Mouse (Mus musculus) heart, adult 2 months (tissue): ENCODE measurements around the gene Stab1. TPM values are rescaled to one million over a fixed set of nuclear protein-coding genes. Genes with fewer than 3 reads are reported as not detected.

Source experiments
- DNase-seq, 2 experiments: peaks; one replicate each; pipeline ENCODE4 v3.0.0; 2021
- H3K27ac ChIP-seq: fragments of 200-600 bp; 2 replicates; pipeline ENCODE4 v1.8.1; 2022
- H3K27me3 ChIP-seq: fragments of 200-500 bp; 2 replicates; pipeline ENCODE4 v1.6.1; 2012; ENCODE audit warnings: mild to moderate bottlenecking, low read length, inconsistent platforms, mixed read lengths; ENCODE audit not compliant: control insufficient read depth, insufficient read depth
- H3K36me3 ChIP-seq: fragments of 200-500 bp; 2 replicates; pipeline ENCODE4 v1.6.1; 2012; ENCODE audit warnings: low read length, inconsistent platforms; ENCODE audit not compliant: control insufficient read depth, insufficient read depth
- H3K4me1 ChIP-seq: fragments of 200-500 bp; 2 replicates; pipeline ENCODE4 v1.6.1; 2011; ENCODE audit warnings: low read length; ENCODE audit not compliant: control insufficient read depth, insufficient read depth
- H3K4me3 ChIP-seq: fragments of 200-600 bp; 2 replicates; pipeline ENCODE4 v1.8.1; 2022
- H3K79me2 ChIP-seq: fragments of 200-500 bp; replicated peaks from 2 replicates; pipeline ENCODE4 v1.6.1; 2012; ENCODE audit warnings: mild to moderate bottlenecking, inconsistent platforms, low read length, moderate library complexity, mixed read lengths; ENCODE audit not compliant: control insufficient read depth, insufficient read depth
- H3K9ac ChIP-seq: fragments of 200-500 bp; 2 replicates; pipeline ENCODE4 v1.6.1; 2012; ENCODE audit warnings: low read depth, mild to moderate bottlenecking, control low read depth, inconsistent platforms, low read length, mixed read lengths
- CTCF ChIP-seq: fragments of 200-600 bp; IDR thresholded peaks from 2 replicates; pipeline ENCODE4 v1.8.1; 2022; ENCODE audit warnings: antibody characterized with exemption, mild to moderate bottlenecking, moderate library complexity
- EP300 ChIP-seq: fragments of 200-500 bp; IDR thresholded peaks from 2 replicates; pipeline ENCODE4 v1.6.1; 2011; ENCODE audit warnings: low read depth, low read length, control low read depth; ENCODE audit not compliant: insufficient read depth
- POLR2A ChIP-seq: fragments of 200-500 bp; IDR thresholded peaks from 2 replicates; pipeline ENCODE4 v1.6.1; 2011; ENCODE audit warnings: mild to moderate bottlenecking, low read depth, low read length, control low read depth; ENCODE audit not compliant: insufficient read depth
- WGBS: fragments of 180-500 bp; shearing (Covaris S2); methylation state at CpG from one replicate; pipeline ENCODE4 v1.1.7; 2018; 5-methylcytosine and 5-hydroxymethylcytosine counted together
- intact Hi-C: fragments of 180-260 bp; cut with DNase I; formaldehyde crosslinking; loops from one replicate; pipeline ENCODE4 v1.15.1; 2025
- polyA plus RNA-seq: library from polyadenylated mRNA; depleted of rRNA; stranded (reverse); fragments of >200 nt; gene quantifications from 2 replicates; pipeline ENCODE4 v1.2.3, GENCODE M21; 2012
- total RNA-seq, 2 experiments: library from RNA; stranded (reverse); gene quantifications; 2 replicates each; pipeline ENCODE4 v1.2.3; 2021

Stab1 gene
- total and polyA plus RNA-seq, 3 experiments: 64.2 to 77.0 (median 65.0) TPM

- no peak for DNase-seq
- TF ChIP-seq EP300: no peak
- no peak for TF ChIP-seq CTCF
- TF ChIP-seq POLR2A: no peak
- no peaks in the 10 kb centered on the region for H3K36me3 ChIP-seq
- intact Hi-C loops: no loop called here
- H3K4me1 ChIP-seq: peaks cover 5% of the 10 kb centered on the region
- H3K27me3 ChIP-seq: no peaks in the 10 kb centered on the region
- no peaks in the 10 kb centered on the region for H3K79me2 ChIP-seq
- H3K9ac ChIP-seq: peak overlapping the region; percentile 77
- peak overlapping the region; percentile 51 for H3K4me3 ChIP-seq
- WGBS: 46% methylated on average over 9 of the region's 9 CpGs
- H3K27ac ChIP-seq: peak overlapping the region; percentile 83
Measured at GRCm38 (mm10) chr14:31166827-31167226, 1.6 kb downstream of the Stab1 start.

- peak overlapping the region; percentile 51 for H3K4me3 ChIP-seq
- DNase-seq: peak in 1 of 2 experiments; percentile 70
- intact Hi-C loops: no loop called here
- WGBS: 50% methylated on average over 10 of the region's 10 CpGs
- peaks cover 5% of the 10 kb centered on the region for H3K4me1 ChIP-seq
- H3K79me2 ChIP-seq: no peaks in the 10 kb centered on the region
- H3K27ac ChIP-seq: peak overlapping the region; percentile 83; the same call in 1 of the 2 replicates
- H3K27me3 ChIP-seq: no peaks in the 10 kb centered on the region
- peak overlapping the region; percentile 61 for H3K9ac ChIP-seq
- H3K36me3 ChIP-seq: no peaks in the 10 kb centered on the region
- TF ChIP-seq POLR2A (peak; percentile 52), EP300 (no peak), CTCF (no peak)
Measured at GRCm38 (mm10) chr14:31165991-31166630, 2.3 kb downstream of the Stab1 start.

GRCm38 (mm10) chr14:31165458-31165857, 3.0 kb downstream of the Stab1 start:
- Histone ChIP-seq H3K4me3 (no peak overlapping the region), H3K27me3 (no peaks in the 10 kb centered on the region), H3K27ac (peak overlapping the region; percentile 42; the same call in 1 of the 2 replicates), H3K36me3 (no peaks in the 10 kb centered on the region), H3K4me1 (peaks cover 5% of the 10 kb centered on the region), H3K9ac (no peak overlapping the region; the same call in 1 of the 2 replicates), H3K79me2 (no peaks in the 10 kb centered on the region)
- 50% methylated on average over 7 of the region's 7 CpGs for WGBS
- TF ChIP-seq EP300: no peak
- TF ChIP-seq CTCF: no peak
- TF ChIP-seq POLR2A: no peak
- intact Hi-C loops: no loop called here
- DNase-seq: no peak

GRCm38 (mm10) chr14:31165010-31165409, 3.4 kb downstream of the Stab1 start:
- no peaks in the 10 kb centered on the region for H3K36me3 ChIP-seq
- 18% methylated on average over 2 of the region's 2 CpGs for WGBS
- no peak for TF ChIP-seq CTCF
- no peak for TF ChIP-seq EP300
- TF ChIP-seq POLR2A: no peak
- no peaks in the 10 kb centered on the region for H3K27me3 ChIP-seq
- peak overlapping the region; percentile 42 for H3K27ac ChIP-seq
- peak in 1 of 2 experiments; percentile 61 for DNase-seq
- H3K79me2 ChIP-seq: no peaks in the 10 kb centered on the region
- intact Hi-C loops: no loop called here
- H3K4me3 ChIP-seq: no peak overlapping the region
- no peak overlapping the region for H3K9ac ChIP-seq
- H3K4me1 ChIP-seq: peaks cover 5% of the 10 kb centered on the region

- intact Hi-C loops: no loop called here
- Histone ChIP-seq H3K36me3 (no peaks in the 10 kb centered on the region), H3K27ac (peak overlapping the region; percentile 38), H3K27me3 (no peaks in the 10 kb centered on the region), H3K4me3 (no peak overlapping the region), H3K4me1 (peaks cover 5% of the 10 kb centered on the region), H3K9ac (no peak overlapping the region), H3K79me2 (no peaks in the 10 kb centered on the region)
- WGBS: 42% methylated on average over 8 of the region's 8 CpGs
- DNase-seq: peak in 1 of 2 experiments; percentile 56
- no peak for TF ChIP-seq CTCF
- TF ChIP-seq POLR2A: no peak
- TF ChIP-seq EP300: no peak
Measured at GRCm38 (mm10) chr14:31164067-31164466, 4.4 kb downstream of the Stab1 start.

- H3K36me3 ChIP-seq: no peaks in the 10 kb centered on the region
- no peak overlapping the region for H3K9ac ChIP-seq
- no peaks in the 10 kb centered on the region for H3K27me3 ChIP-seq
- no peak for DNase-seq
- 81% methylated on average over 10 of the region's 10 CpGs for WGBS
- H3K27ac ChIP-seq: no peak overlapping the region
- H3K4me3 ChIP-seq: no peak overlapping the region
- no peaks in the 10 kb centered on the region for H3K79me2 ChIP-seq
- TF ChIP-seq EP300 (no peak), POLR2A (no peak), CTCF (no peak)
- H3K4me1 ChIP-seq: peaks cover 5% of the 10 kb centered on the region
- intact Hi-C loops: no loop called here
Measured at GRCm38 (mm10) chr14:31161638-31162037, 6.8 kb downstream of the Stab1 start.
